ENCODE assay signal across 8 mouse cellular contexts in genomic region chr9:64231171-64231570, GRCm38 (mm10). TPM values are rescaled to one million over a fixed set of nuclear protein-coding genes. Genes with fewer than 3 reads are reported as not detected.
DNase-seq lines count a peak whose midpoint lies in the region; ATAC-seq and TF ChIP-seq lines count a peak whose summit lies in the region.
"Had no signal": no experiment of that assay in that cellular context is flagged by ENCODE, and none has a peak within 500 bp of the region (broad histone marks: within the 10 kb centered on the region; RNA-seq: fewer than 3 reads in every experiment).

No protein-coding gene starts in this region.

- H3K4me3 ChIP-seq in lung, embryonic 14.5 days (ENCODE audit: low read depth, low read length), result no peak overlapping the region
- no peak overlapping the region for H3K4me3 ChIP-seq in embryonic fibroblast, embryonic 13.5 days (ENCODE audit: insufficient read depth, low read length)
- no peak overlapping the region for H3K4me3 ChIP-seq in hindbrain, embryonic 16.5 days (ENCODE audit: low read length)
- no peak overlapping the region for H3K4me3 ChIP-seq in limb, embryonic 14.5 days (replicated peaks; ENCODE audit: low read length)

- no peaks in the 10 kb centered on the region for H3K36me3 ChIP-seq in lung, embryonic 14.5 days (ENCODE audit: insufficient read depth)
- no peaks in the 10 kb centered on the region for H3K36me3 ChIP-seq in hindbrain, embryonic 16.5 days (ENCODE audit: control insufficient read depth, insufficient read depth, low read length)
- 0 out of 2 replicates have a peak, but pooled peaks cover 3% of the 10 kb centered on the region for H3K36me3 ChIP-seq in limb, embryonic 14.5 days (ENCODE audit: control insufficient read depth, insufficient read depth, low read length)

- DNase-seq in lung, embryonic 14.5 days, result peak; percentile 62
- DNase-seq in lung, postnatal 14 days, result no peak
- no peak for DNase-seq in limb, embryonic 14.5 days (ENCODE audit: low spot score)
- no peak for DNase-seq in layer of hippocampus, adult 8-10 months (ENCODE audit: low spot score in 2 of 2)
- DNase-seq in spleen, adult 18-20 months, result no peak
- DNase-seq: left cerebral cortex, postnatal 4 days had no signal

- 0 out of 2 replicates have a peak overlapping the region, but pooled peaks have one; percentile 5 for H3K4me2 ChIP-seq in lung, embryonic 14.5 days
- H3K4me2 ChIP-seq in hindbrain, embryonic 16.5 days (ENCODE audit: low read length), result no peak overlapping the region
- H3K4me2 ChIP-seq in limb, embryonic 14.5 days (replicated peaks; ENCODE audit: low read depth, low read length, severe bottlenecking), result no peak overlapping the region

- H3K9ac ChIP-seq in lung, embryonic 14.5 days, result 0 out of 2 replicates have a peak overlapping the region, but pooled peaks have one; percentile 15
- no peak overlapping the region for H3K9ac ChIP-seq in hindbrain, embryonic 16.5 days (ENCODE audit: low read depth, low read length)
- no peak overlapping the region for H3K9ac ChIP-seq in limb, embryonic 14.5 days (ENCODE audit: low read depth, low read length, severe bottlenecking)

- peaks cover 20% of the 10 kb centered on the region for H3K4me1 ChIP-seq in lung, embryonic 14.5 days (ENCODE audit: insufficient read depth)
- peaks cover 7% of the 10 kb centered on the region for H3K4me1 ChIP-seq in embryonic fibroblast, embryonic 13.5 days (ENCODE audit: control insufficient read depth, insufficient read depth, low read length)
- H3K4me1 ChIP-seq in hindbrain, embryonic 16.5 days (ENCODE audit: control insufficient read depth, insufficient read depth, low read depth, low read length), result peaks cover 10% of the 10 kb centered on the region
- peaks cover 14% of the 10 kb centered on the region for H3K4me1 ChIP-seq in limb, embryonic 14.5 days (ENCODE audit: control insufficient read depth, insufficient read depth, low read length)

- no peak for ATAC-seq in lung, embryonic 14.5 days (ENCODE audit: insufficient read depth)
- ATAC-seq in hindbrain, embryonic 16.5 days, result no peak
- no peak; the same call in 1 of the 2 replicates for ATAC-seq in limb, embryonic 14.5 days (ENCODE audit: low FRiP score, low read depth)

- 24% methylated on average over 5 of the region's 5 CpGs for WGBS in lung, embryonic 14.5 days
- 72% methylated on average over 5 of the region's 5 CpGs for WGBS in hindbrain, embryonic 16.5 days
- WGBS in limb, embryonic 14.5 days, result 64% methylated on average over 5 of the region's 5 CpGs

- H3K9me3 ChIP-seq in lung, embryonic 14.5 days (ENCODE audit: low read depth, low read length), result no peaks in the 10 kb centered on the region
- no peaks in the 10 kb centered on the region for H3K9me3 ChIP-seq in hindbrain, embryonic 16.5 days (ENCODE audit: control insufficient read depth, low read length)
- H3K9me3 ChIP-seq in limb, embryonic 14.5 days (ENCODE audit: control insufficient read depth, low read length), result no peaks in the 10 kb centered on the region

- H3K27ac ChIP-seq in lung, embryonic 14.5 days (ENCODE audit: low read depth), result peak overlapping the region; percentile 70
- H3K27ac ChIP-seq in embryonic fibroblast, embryonic 13.5 days (ENCODE audit: insufficient read depth, low read length), result peak overlapping the region; percentile 83
- 0 out of 2 replicates have a peak overlapping the region, but pooled peaks have one; percentile 10 for H3K27ac ChIP-seq in hindbrain, embryonic 16.5 days (ENCODE audit: low read depth, low read length)
- H3K27ac ChIP-seq in limb, embryonic 14.5 days (replicated peaks; ENCODE audit: low read depth, low read length), result peak overlapping the region; percentile 34; the same call in 1 of the 2 replicates

- no peak for TF ChIP-seq POLR2A in embryonic fibroblast, embryonic 13.5 days (IDR thresholded peaks at IDR 0.05; ENCODE audit: low read depth, low read length)
- no peak for TF ChIP-seq POLR2A in limb, embryonic 14.5 days (IDR thresholded peaks at IDR 0.05; ENCODE audit: borderline replicate concordance, extremely low read depth, insufficient read depth, insufficient read length)

- peak; percentile 19; the same call in 1 of the 2 replicates for TF ChIP-seq CTCF in lung, embryonic 14.5 days (IDR thresholded peaks at IDR 0.05; ENCODE audit: low read depth)
- no peak for TF ChIP-seq CTCF in embryonic fibroblast, embryonic 13.5 days (IDR thresholded peaks at IDR 0.05; ENCODE audit: borderline replicate concordance, insufficient read depth, low read length)

- H3K27me3 ChIP-seq in lung, embryonic 14.5 days (ENCODE audit: insufficient read depth, low read length), result no peaks in the 10 kb centered on the region
- no peaks in the 10 kb centered on the region for H3K27me3 ChIP-seq in hindbrain, embryonic 16.5 days (replicated peaks; ENCODE audit: control insufficient read depth, insufficient read depth, low read length)
- no peaks in the 10 kb centered on the region for H3K27me3 ChIP-seq in limb, embryonic 14.5 days (ENCODE audit: control insufficient read depth, insufficient read depth, low read length)

RNA-seq across cellular contexts. Expression of gene Uchl4, which starts 3.8 kb away (rescaled TPM):
- polyA plus RNA-seq in lung, embryonic 14.5 days (2014; fragmentation: Nextera tagmentation; extraction: Ambion mirVana), result 2.7 and 3.6 TPM in 2 replicates
- polyA plus RNA-seq in embryonic fibroblast, embryonic 13.5 days (2011; ENCODE audit: insufficient read length, low read depth, missing spikeins), result 2.5 and 3.1 TPM in 2 replicates
- polyA plus RNA-seq in hindbrain, embryonic 16.5 days (2015; fragmentation: Nextera tagmentation; extraction: Ambion mirVana), result 2.1 and 4.3 TPM in 2 replicates
- polyA plus RNA-seq in limb, embryonic 14.5 days (2012; rRNA removed), result 0.05 TPM in 1 of 2 replicates, not detected in the other
- polyA plus RNA-seq in limb, embryonic 14.5 days (2014; fragmentation: Nextera tagmentation; extraction: Ambion mirVana), result 1.5 and 3.4 TPM in 2 replicates
- total RNA-seq in layer of hippocampus, adult 8-10 months (2022), result 1 to 10 TPM; 1.8 to 3.8 (median 3.0) TPM

RNA-seq across cellular contexts. Expression of gene Map2k1, which starts 22.3 kb away (rescaled TPM):
- 69.2 and 71.2 TPM in 2 replicates for polyA plus RNA-seq in lung, embryonic 14.5 days (2014; fragmentation: Nextera tagmentation; extraction: Ambion mirVana)
- 58.4 and 66.6 TPM in 2 replicates for polyA plus RNA-seq in embryonic fibroblast, embryonic 13.5 days (2011; ENCODE audit: insufficient read length, low read depth, missing spikeins)
- 78.7 and 83.9 TPM in 2 replicates for polyA plus RNA-seq in hindbrain, embryonic 16.5 days (2015; fragmentation: Nextera tagmentation; extraction: Ambion mirVana)
- 51.3 and 58.6 TPM in 2 replicates for polyA plus RNA-seq in limb, embryonic 14.5 days (2012; rRNA removed)
- 81.3 and 82.2 TPM in 2 replicates for polyA plus RNA-seq in limb, embryonic 14.5 days (2014; fragmentation: Nextera tagmentation; extraction: Ambion mirVana)
- total RNA-seq in layer of hippocampus, adult 8-10 months (2022), result 100 to 1,000 TPM; 290 to 306 (median 301) TPM

RNA-seq across cellular contexts. Expression of gene Tipin, which starts 50.2 kb away (rescaled TPM):
- polyA plus RNA-seq in lung, embryonic 14.5 days (2014; fragmentation: Nextera tagmentation; extraction: Ambion mirVana), result 281 and 288 TPM in 2 replicates
- polyA plus RNA-seq in embryonic fibroblast, embryonic 13.5 days (2011; ENCODE audit: insufficient read length, low read depth, missing spikeins), result 88.9 and 104 TPM in 2 replicates
- polyA plus RNA-seq in hindbrain, embryonic 16.5 days (2015; fragmentation: Nextera tagmentation; extraction: Ambion mirVana), result 68.3 and 68.7 TPM in 2 replicates
- 92.7 and 124 TPM in 2 replicates for polyA plus RNA-seq in limb, embryonic 14.5 days (2012; rRNA removed)
- polyA plus RNA-seq in limb, embryonic 14.5 days (2014; fragmentation: Nextera tagmentation; extraction: Ambion mirVana), result 199 TPM in 2 replicates
- total RNA-seq in layer of hippocampus, adult 8-10 months (2022), result 10 to 100 TPM; 11.7 to 23.6 (median 17.9) TPM

RNA-seq across cellular contexts. Expression of gene Snapc5, which starts 52.1 kb away (rescaled TPM):
- 23.2 and 24.7 TPM in 2 replicates for polyA plus RNA-seq in lung, embryonic 14.5 days (2014; fragmentation: Nextera tagmentation; extraction: Ambion mirVana)
- polyA plus RNA-seq in embryonic fibroblast, embryonic 13.5 days (2011; ENCODE audit: insufficient read length, low read depth, missing spikeins), result 17.8 and 22.1 TPM in 2 replicates
- polyA plus RNA-seq in hindbrain, embryonic 16.5 days (2015; fragmentation: Nextera tagmentation; extraction: Ambion mirVana), result 32.2 and 40.1 TPM in 2 replicates
- 10.5 and 16.8 TPM in 2 replicates for polyA plus RNA-seq in limb, embryonic 14.5 days (2012; rRNA removed)
- 19.1 and 22.6 TPM in 2 replicates for polyA plus RNA-seq in limb, embryonic 14.5 days (2014; fragmentation: Nextera tagmentation; extraction: Ambion mirVana)
- 10 to 100 TPM; 16.5 to 19.2 (median 16.7) TPM for total RNA-seq in layer of hippocampus, adult 8-10 months (2022)

RNA-seq across cellular contexts. Expression of gene Rpl4, which starts 58.0 kb away (rescaled TPM):
- polyA plus RNA-seq in lung, embryonic 14.5 days (2014; fragmentation: Nextera tagmentation; extraction: Ambion mirVana), result 1,349 and 1,368 TPM in 2 replicates
- 1,951 and 2,046 TPM in 2 replicates for polyA plus RNA-seq in embryonic fibroblast, embryonic 13.5 days (2011; ENCODE audit: insufficient read length, low read depth, missing spikeins)
- 580 and 585 TPM in 2 replicates for polyA plus RNA-seq in hindbrain, embryonic 16.5 days (2015; fragmentation: Nextera tagmentation; extraction: Ambion mirVana)
- 1,022 and 1,322 TPM in 2 replicates for polyA plus RNA-seq in limb, embryonic 14.5 days (2012; rRNA removed)
- 1,375 and 1,385 TPM in 2 replicates for polyA plus RNA-seq in limb, embryonic 14.5 days (2014; fragmentation: Nextera tagmentation; extraction: Ambion mirVana)
- total RNA-seq in layer of hippocampus, adult 8-10 months (2022), result 100 to 1,000 TPM; 522 to 674 (median 595) TPM

Comparison
In these comparisons a context has a peak if more than half of its experiments do, and no peak if none do; other contexts are left out.
1. H3K27ac ChIP-seq: peak in every context shown above with its lines; median percentile 83 in embryonic fibroblast, embryonic 13.5 days; 70 in lung, embryonic 14.5 days; 34 in limb, embryonic 14.5 days; 10 in hindbrain, embryonic 16.5 days.